Mouse (Mus musculus) olfactory bulb, adult 2 months (tissue): ENCODE results near the gene Calhm6.

ENCODE experiments used
- CTCF ChIP-seq: fragments of 200-500 bp; IDR thresholded peaks from 2 replicates; pipeline ENCODE4 v1.5.1; 2012; ENCODE audit warnings: low read depth, mild to moderate bottlenecking, low read length, moderate library complexity; ENCODE audit not compliant: insufficient read depth
- POLR2A ChIP-seq: fragments of 200-500 bp; IDR thresholded peaks from 2 replicates; pipeline ENCODE4 v1.6.1; 2012; ENCODE audit warnings: mild to moderate bottlenecking, low read depth, low read length, moderate library complexity; ENCODE audit not compliant: insufficient read depth

- TF ChIP-seq CTCF (no peak), POLR2A (no peak)
These were observed 38.3 kb downstream of the Calhm6 start for GRCm38 (mm10) chr10:34089517-34089916.
